Mouse (Mus musculus) brain, embryonic 14.5 days (tissue): ENCODE measurements around the gene Rybp.

ENCODE experiments used
- CTCF ChIP-seq: fragments of 200-500 bp; IDR thresholded peaks from 2 replicates; pipeline ENCODE4 v1.5.1; 2012; ENCODE audit warnings: inconsistent platforms, mild to moderate bottlenecking, moderate library complexity, borderline replicate concordance; ENCODE audit not compliant: insufficient read depth, insufficient read length; ENCODE audit errors: extremely low read depth
- POLR2A ChIP-seq: fragments of 200-500 bp; IDR thresholded peaks from 2 replicates; pipeline ENCODE4 v1.6.1; 2012; ENCODE audit warnings: mild to moderate bottlenecking, inconsistent platforms, borderline replicate concordance; ENCODE audit not compliant: poor library complexity, insufficient read depth, insufficient read length, severe bottlenecking; ENCODE audit errors: extremely low read depth

DNA sequence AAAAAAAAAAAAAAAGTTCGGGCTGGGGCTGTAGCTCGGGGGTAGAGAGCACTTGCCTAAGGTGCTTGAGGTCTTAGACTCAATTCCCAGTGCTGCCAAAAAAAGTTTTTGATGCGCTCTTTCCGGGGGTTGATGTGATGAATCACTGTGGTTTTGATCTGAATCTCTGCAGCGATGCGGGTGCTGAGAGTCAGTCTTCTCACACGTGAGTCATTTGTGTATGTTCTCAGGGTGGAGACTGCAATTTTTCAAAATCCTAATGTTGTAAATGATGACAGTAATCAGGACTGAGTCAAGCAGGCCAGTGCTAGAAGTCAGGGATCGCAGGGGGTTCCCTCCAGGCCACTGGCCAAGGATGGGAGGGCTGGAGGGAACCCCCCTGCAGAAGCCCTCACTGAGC, 26.9 kb upstream of the Rybp start:
- TF ChIP-seq POLR2A (no peak), CTCF (no peak)
